Mouse (Mus musculus): ENCODE data around the gene Ptpra. TPM values are rescaled to one million over a fixed set of nuclear protein-coding genes. Genes with fewer than 3 reads are reported as not detected.
A peak's percentile ranks its signal among the peaks of the same experiment; 100 is the strongest.
"Not testable (repeated sequence)": the region's sequence is repeated elsewhere in the genome, so short reads cannot be mapped to it uniquely, and the experiment has no call there.

Gene Ptpra
- polyA plus RNA-seq, 1 experiment from 2014 or later, result 29.0 TPM

DNA sequence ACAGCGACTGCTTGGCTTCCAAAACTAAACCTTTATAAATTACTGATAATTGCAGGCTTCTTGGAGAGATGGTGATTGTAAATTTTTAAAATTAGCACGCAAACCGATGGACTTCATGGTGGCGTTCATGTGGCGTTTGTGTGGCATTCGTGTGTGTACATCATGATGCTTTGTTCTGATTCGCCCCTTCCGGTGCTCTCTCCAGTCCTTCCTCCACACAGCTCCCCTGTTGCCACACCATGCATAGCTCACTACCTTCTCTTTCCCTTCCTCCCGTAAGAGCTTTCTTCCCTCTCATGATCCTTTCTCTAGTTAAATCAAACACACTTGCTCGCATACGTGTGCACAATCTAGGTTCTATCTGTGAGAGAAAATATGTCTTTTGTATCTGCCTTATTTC is 25.7 kb downstream of the Ptpra start:
- H3K9me3 ChIP-seq (ENCODE audit: control insufficient read depth, low read length), result no peaks in the 10 kb centered on the region
- no peak overlapping the region for H3K4me3 ChIP-seq (ENCODE audit: low read length)
- H3K36me3 ChIP-seq (ENCODE audit: control insufficient read depth, insufficient read depth, low read length), result no peaks in the 10 kb centered on the region
- H3K9ac ChIP-seq (ENCODE audit: low read depth, low read length), result no peak overlapping the region
- no peak for ATAC-seq
- 90% methylated on average over 11 of the region's 11 CpGs for WGBS
- no peak overlapping the region for H3K27ac ChIP-seq (ENCODE audit: low read length)
- no peak overlapping the region for H3K4me2 ChIP-seq (ENCODE audit: low read depth, low read length)
- H3K27me3 ChIP-seq (replicated peaks; ENCODE audit: control insufficient read depth, insufficient read depth, low read length), result no peaks in the 10 kb centered on the region
- H3K4me1 ChIP-seq (ENCODE audit: control insufficient read depth, insufficient read depth, low read length), result no peaks in the 10 kb centered on the region

DNA sequence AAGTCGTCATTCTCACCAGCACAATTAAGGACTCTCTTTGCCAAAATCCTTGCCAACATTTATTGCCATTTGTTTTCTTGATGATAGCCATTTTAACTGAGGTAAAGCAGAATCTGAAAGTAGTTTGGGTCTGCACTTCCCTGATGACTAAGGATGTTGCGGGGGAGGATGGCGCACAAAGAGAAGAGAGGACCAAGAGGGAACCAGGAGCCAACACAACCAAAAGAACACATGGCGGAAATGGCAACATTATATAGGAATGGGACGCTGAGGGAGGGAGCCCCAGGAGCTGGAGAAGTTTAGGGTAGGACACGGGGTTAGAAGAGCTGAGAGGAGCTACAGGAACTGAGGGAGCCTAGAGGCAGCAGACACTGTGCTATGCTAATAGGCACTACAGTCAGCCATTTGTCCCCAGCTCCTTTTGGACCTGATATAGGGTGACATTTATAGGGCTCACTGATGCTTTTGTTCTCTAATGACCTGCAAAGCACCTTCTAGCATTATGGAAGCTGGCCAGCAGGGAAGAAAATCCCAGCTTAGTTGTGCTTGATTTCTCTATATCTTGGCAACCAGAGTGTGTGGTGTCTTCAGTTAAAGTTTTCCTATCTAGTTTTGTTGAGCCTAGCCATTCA is 26.7 kb downstream of the Ptpra start:
- Histone ChIP-seq H3K9me3 (ENCODE audit: control insufficient read depth, low read length) (no peaks in the 10 kb centered on the region), H3K4me3 (ENCODE audit: low read length) (no peak overlapping the region), H3K27ac (ENCODE audit: low read length) (no peak overlapping the region), H3K9ac (ENCODE audit: low read depth, low read length) (no peak overlapping the region), H3K4me1 (ENCODE audit: control insufficient read depth, insufficient read depth, low read length) (no peaks in the 10 kb centered on the region), H3K4me2 (ENCODE audit: low read depth, low read length) (no peak overlapping the region), H3K36me3 (ENCODE audit: control insufficient read depth, insufficient read depth, low read length) (no peaks in the 10 kb centered on the region), H3K27me3 (replicated peaks; ENCODE audit: control insufficient read depth, insufficient read depth, low read length) (no peaks in the 10 kb centered on the region)
- ATAC-seq, result no peak
- 76% methylated on average over 6 of the region's 6 CpGs for WGBS

DNA sequence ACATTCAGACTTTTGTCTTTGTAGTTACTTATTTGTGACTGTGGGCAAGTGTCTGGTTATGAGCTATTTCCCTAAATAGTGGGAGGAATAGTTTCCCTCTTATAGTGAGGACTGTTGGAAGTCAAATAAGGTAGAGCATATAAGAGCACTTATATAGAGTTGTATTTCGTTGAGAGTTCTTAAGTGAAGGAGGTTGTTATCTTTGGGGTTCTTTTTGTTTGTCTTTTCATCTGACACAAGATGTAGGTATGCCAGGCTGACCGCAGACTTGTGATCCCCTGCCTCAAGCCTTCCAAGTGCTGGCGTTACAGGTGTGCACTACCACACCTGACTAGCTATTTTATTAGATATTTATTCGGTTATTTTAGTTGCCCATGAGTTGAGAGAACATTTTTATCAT is 32.1 kb downstream of the Ptpra start:
- H3K27me3 ChIP-seq (replicated peaks; ENCODE audit: control insufficient read depth, insufficient read depth, low read length), result no peaks in the 10 kb centered on the region
- H3K9ac ChIP-seq (ENCODE audit: low read depth, low read length), result no peak overlapping the region
- H3K4me3 ChIP-seq (ENCODE audit: low read length), result no peak overlapping the region
- H3K9me3 ChIP-seq (ENCODE audit: control insufficient read depth, low read length), result no peaks in the 10 kb centered on the region
- H3K36me3 ChIP-seq (ENCODE audit: control insufficient read depth, insufficient read depth, low read length), result no peaks in the 10 kb centered on the region
- ATAC-seq, result no peak
- H3K27ac ChIP-seq (ENCODE audit: low read length), result no peak overlapping the region
- H3K4me1 ChIP-seq (ENCODE audit: control insufficient read depth, insufficient read depth, low read length), result no peaks in the 10 kb centered on the region
- 90% methylated on average over 4 of the region's 4 CpGs for WGBS
- no peak overlapping the region for H3K4me2 ChIP-seq (ENCODE audit: low read depth, low read length)

DNA sequence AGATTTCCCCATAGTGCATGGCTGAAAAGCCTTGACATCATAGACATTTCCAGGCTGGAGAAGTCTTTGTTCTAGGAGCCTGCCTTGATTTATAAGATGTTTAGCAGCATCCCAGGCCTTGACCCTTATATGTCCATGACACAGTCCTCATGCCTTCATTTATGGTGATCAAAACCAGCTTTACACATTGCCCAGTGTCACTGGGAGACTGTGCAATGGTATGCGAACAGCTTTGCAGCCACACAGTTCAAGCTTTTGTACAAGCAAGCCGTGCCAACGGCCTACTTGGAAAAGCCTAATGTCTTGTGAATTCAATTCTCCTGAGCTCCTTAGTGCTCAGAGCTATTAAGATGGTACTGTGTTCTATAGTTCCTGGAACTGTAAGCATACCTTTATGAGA is 32.6 kb downstream of the Ptpra start:
- ATAC-seq, result no peak
- H3K9me3 ChIP-seq (ENCODE audit: control insufficient read depth, low read length), result no peaks in the 10 kb centered on the region
- no peak overlapping the region for H3K4me2 ChIP-seq (ENCODE audit: low read depth, low read length)
- 81% methylated on average over 3 of the region's 3 CpGs for WGBS
- no peaks in the 10 kb centered on the region for H3K4me1 ChIP-seq (ENCODE audit: control insufficient read depth, insufficient read depth, low read length)
- no peaks in the 10 kb centered on the region for H3K36me3 ChIP-seq (ENCODE audit: control insufficient read depth, insufficient read depth, low read length)
- H3K27me3 ChIP-seq (replicated peaks; ENCODE audit: control insufficient read depth, insufficient read depth, low read length), result no peaks in the 10 kb centered on the region
- H3K27ac ChIP-seq (ENCODE audit: low read length), result no peak overlapping the region
- H3K9ac ChIP-seq (ENCODE audit: low read depth, low read length), result no peak overlapping the region
- no peak overlapping the region for H3K4me3 ChIP-seq (ENCODE audit: low read length)

DNA sequence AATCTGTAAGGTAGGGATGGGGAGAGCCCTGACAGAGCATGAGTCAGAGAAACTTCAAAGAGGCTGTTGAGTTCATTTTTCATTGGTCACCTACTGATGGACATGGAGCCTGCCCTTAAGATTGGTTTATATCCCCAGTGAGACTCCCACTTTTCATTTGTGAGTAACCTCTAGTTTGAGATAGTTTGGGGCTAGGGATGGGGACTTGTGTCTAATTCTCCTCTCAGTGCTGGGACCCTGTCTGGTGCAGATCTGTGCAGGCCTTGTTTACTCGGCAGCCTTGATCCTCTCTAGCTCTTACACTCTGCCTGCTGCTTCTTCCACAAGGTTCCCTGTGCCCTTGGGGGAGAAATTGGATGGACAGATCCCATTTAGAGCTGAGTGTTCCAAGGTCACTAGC is 34.1 kb downstream of the Ptpra start:
- H3K36me3 ChIP-seq (ENCODE audit: control insufficient read depth, insufficient read depth, low read length), result no peaks in the 10 kb centered on the region
- no peak overlapping the region for H3K4me2 ChIP-seq (ENCODE audit: low read depth, low read length)
- H3K4me1 ChIP-seq (ENCODE audit: control insufficient read depth, insufficient read depth, low read length), result no peaks in the 10 kb centered on the region
- ATAC-seq, result no peak
- 100% methylated on average over 1 of the region's 1 CpGs for WGBS
- no peaks in the 10 kb centered on the region for H3K9me3 ChIP-seq (ENCODE audit: control insufficient read depth, low read length)
- no peak overlapping the region for H3K27ac ChIP-seq (ENCODE audit: low read length)
- H3K9ac ChIP-seq (ENCODE audit: low read depth, low read length), result no peak overlapping the region
- no peak overlapping the region for H3K4me3 ChIP-seq (ENCODE audit: low read length)
- H3K27me3 ChIP-seq (replicated peaks; ENCODE audit: control insufficient read depth, insufficient read depth, low read length), result no peaks in the 10 kb centered on the region

GRCm38 (mm10) chr2:130488002-130488401 is 37.9 kb downstream of the Ptpra start:
- WGBS, result 95% methylated on average over 2 of the region's 2 CpGs
- H3K36me3 ChIP-seq (ENCODE audit: control insufficient read depth, insufficient read depth, low read length), result no peaks in the 10 kb centered on the region
- H3K9me3 ChIP-seq (ENCODE audit: control insufficient read depth, low read length), result no peaks in the 10 kb centered on the region
- peaks cover 2% of the 10 kb centered on the region; the same call in 1 of the 2 replicates for H3K4me1 ChIP-seq (ENCODE audit: control insufficient read depth, insufficient read depth, low read length)
- H3K27me3 ChIP-seq (replicated peaks; ENCODE audit: control insufficient read depth, insufficient read depth, low read length), result no peaks in the 10 kb centered on the region
- no peak for ATAC-seq
- no peak overlapping the region for H3K27ac ChIP-seq (ENCODE audit: low read length)
- H3K4me3 ChIP-seq (ENCODE audit: low read length), result no peak overlapping the region
- no peak overlapping the region for H3K4me2 ChIP-seq (ENCODE audit: low read depth, low read length)
- no peak overlapping the region for H3K9ac ChIP-seq (ENCODE audit: low read depth, low read length)

GRCm38 (mm10) chr2:130488600-130488999 is 38.5 kb downstream of the Ptpra start:
- no peak for ATAC-seq
- no peaks in the 10 kb centered on the region for H3K36me3 ChIP-seq (ENCODE audit: control insufficient read depth, insufficient read depth, low read length)
- no peak overlapping the region for H3K9ac ChIP-seq (ENCODE audit: low read depth, low read length)
- no peak overlapping the region for H3K4me2 ChIP-seq (ENCODE audit: low read depth, low read length)
- H3K4me1 ChIP-seq (ENCODE audit: control insufficient read depth, insufficient read depth, low read length), result peaks cover 2% of the 10 kb centered on the region; the same call in 1 of the 2 replicates
- WGBS, result 89% methylated on average over 4 of the region's 4 CpGs
- no peaks in the 10 kb centered on the region for H3K9me3 ChIP-seq (ENCODE audit: control insufficient read depth, low read length)
- H3K27me3 ChIP-seq (replicated peaks; ENCODE audit: control insufficient read depth, insufficient read depth, low read length), result no peaks in the 10 kb centered on the region
- H3K4me3 ChIP-seq (ENCODE audit: low read length), result no peak overlapping the region
- H3K27ac ChIP-seq (ENCODE audit: low read length), result no peak overlapping the region

DNA sequence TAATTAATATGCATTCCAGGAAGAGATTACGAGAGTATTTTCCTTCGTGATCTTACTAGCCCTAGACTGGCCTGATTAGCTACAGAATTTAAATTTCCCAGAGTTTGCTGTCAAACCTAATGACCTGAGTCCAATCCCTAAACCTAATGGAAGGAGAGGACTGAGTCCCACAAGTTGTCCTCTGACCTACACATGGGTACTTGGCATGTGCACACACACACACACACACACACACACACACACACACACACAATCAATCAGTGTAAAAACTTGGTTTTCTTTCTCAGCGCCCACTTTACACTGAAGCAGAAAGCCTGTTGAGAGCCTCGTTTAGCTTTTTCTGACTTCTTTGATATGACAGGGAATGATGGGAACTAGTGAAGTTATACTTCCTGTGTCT is 41.1 kb downstream of the Ptpra start:
- Histone ChIP-seq H3K27ac (ENCODE audit: low read length) (no peak overlapping the region), H3K36me3 (ENCODE audit: control insufficient read depth, insufficient read depth, low read length) (no peaks in the 10 kb centered on the region), H3K4me1 (ENCODE audit: control insufficient read depth, insufficient read depth, low read length) (peaks cover 6% of the 10 kb centered on the region; the same call in 1 of the 2 replicates), H3K9me3 (ENCODE audit: control insufficient read depth, low read length) (no peaks in the 10 kb centered on the region), H3K4me3 (ENCODE audit: low read length) (no peak overlapping the region), H3K27me3 (replicated peaks; ENCODE audit: control insufficient read depth, insufficient read depth, low read length) (no peaks in the 10 kb centered on the region), H3K9ac (ENCODE audit: low read depth, low read length) (no peak overlapping the region), H3K4me2 (ENCODE audit: low read depth, low read length) (no peak overlapping the region)
- ATAC-seq, result no peak
- 71% methylated on average over 4 of the region's 4 CpGs for WGBS

GRCm38 (mm10) chr2:130491587-130491986 is 41.5 kb downstream of the Ptpra start:
- peaks cover 8% of the 10 kb centered on the region; the same call in 1 of the 2 replicates for H3K4me1 ChIP-seq (ENCODE audit: control insufficient read depth, insufficient read depth, low read length)
- H3K27ac ChIP-seq (ENCODE audit: low read length), result no peak overlapping the region
- H3K27me3 ChIP-seq (replicated peaks; ENCODE audit: control insufficient read depth, insufficient read depth, low read length), result no peaks in the 10 kb centered on the region
- no peak overlapping the region for H3K4me3 ChIP-seq (ENCODE audit: low read length)
- 31% methylated on average over 7 of the region's 7 CpGs for WGBS
- no peak overlapping the region for H3K4me2 ChIP-seq (ENCODE audit: low read depth, low read length)
- H3K36me3 ChIP-seq (ENCODE audit: control insufficient read depth, insufficient read depth, low read length), result no peaks in the 10 kb centered on the region
- ATAC-seq, result peak; percentile 38; the same call in 1 of the 2 replicates
- no peak overlapping the region for H3K9ac ChIP-seq (ENCODE audit: low read depth, low read length)
- no peaks in the 10 kb centered on the region for H3K9me3 ChIP-seq (ENCODE audit: control insufficient read depth, low read length)

DNA sequence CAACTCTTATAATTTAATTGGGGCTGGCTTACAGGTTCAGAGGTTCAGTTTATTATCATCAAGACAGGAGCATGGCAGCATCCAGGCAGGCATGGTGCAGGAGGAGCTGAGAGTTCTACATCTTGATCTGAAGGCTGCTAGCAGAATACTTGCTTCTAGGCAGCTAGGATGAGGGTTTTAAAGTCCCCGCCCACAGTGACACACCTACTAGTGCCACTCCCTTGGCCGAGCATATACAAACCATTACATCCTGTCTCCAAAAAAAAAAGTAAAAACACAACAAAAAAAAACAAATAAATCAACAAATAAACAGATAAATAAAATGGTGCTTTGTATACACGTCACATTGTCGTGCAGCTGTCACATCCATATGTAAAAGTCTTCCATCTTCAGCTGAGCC is 45.0 kb downstream of the Ptpra start:
- ATAC-seq; H3K9me3 ChIP-seq (ENCODE audit: control insufficient read depth, low read length); H3K36me3 ChIP-seq (ENCODE audit: control insufficient read depth, insufficient read depth, low read length); H3K4me2 ChIP-seq (ENCODE audit: low read depth, low read length); H3K27ac ChIP-seq (ENCODE audit: low read length); H3K9ac ChIP-seq (ENCODE audit: low read depth, low read length); H3K27me3 ChIP-seq (replicated peaks; ENCODE audit: control insufficient read depth, insufficient read depth, low read length); H3K4me3 ChIP-seq (ENCODE audit: low read length): not testable (repeated sequence)
- WGBS, result 84% methylated on average over 4 of the region's 4 CpGs
- H3K4me1 ChIP-seq (ENCODE audit: control insufficient read depth, insufficient read depth, low read length), result peaks cover 12% of the 10 kb centered on the region
